Mouse (Mus musculus) myocyte (in vitro differentiated cells): ENCODE results near the gene Ak1.

Experiments
- CEBPB ChIP-seq: IDR thresholded peaks from 2 replicates; pipeline ENCODE4 v1.6.1; 2011; ENCODE audit warnings: mild to moderate bottlenecking, moderate library complexity; ENCODE audit not compliant: poor library complexity, insufficient read depth, severe bottlenecking
- E2F4 ChIP-seq: IDR thresholded peaks from one replicate; pipeline ENCODE4 v1.6.1; 2011; ENCODE audit warnings: mild to moderate bottlenecking, control low read depth, moderate library complexity; ENCODE audit not compliant: insufficient read depth
- MAX ChIP-seq: IDR thresholded peaks from one replicate; pipeline ENCODE4 v1.6.1; 2011; ENCODE audit warnings: low read depth, mild to moderate bottlenecking, control low read depth
- POLR2A ChIP-seq: IDR thresholded peaks from one replicate; pipeline ENCODE4 v1.6.1; 2011; ENCODE audit warnings: low read depth, mild to moderate bottlenecking, control low read depth, moderate library complexity; ENCODE audit not compliant: insufficient read length
- POLR2AphosphoS2 ChIP-seq: IDR thresholded peaks from one replicate; pipeline ENCODE4 v1.6.1; 2011; ENCODE audit warnings: low read depth, control low read depth; ENCODE audit not compliant: insufficient read length
- TCF12 ChIP-seq: IDR thresholded peaks from one replicate; pipeline ENCODE4 v1.6.1; 2011; ENCODE audit warnings: mild to moderate bottlenecking, control low read depth; ENCODE audit not compliant: poor library complexity, insufficient read depth, severe bottlenecking
- USF1 ChIP-seq: IDR thresholded peaks from one replicate; pipeline ENCODE4 v1.6.1; 2011; ENCODE audit warnings: low read depth, mild to moderate bottlenecking, control low read depth, moderate library complexity

GRCm38 (mm10) chr2:32673176-32673917, 51.8 kb downstream of the Ak1 start:
- TF ChIP-seq TCF12 (no peak), USF1 (no peak), CEBPB (no peak), POLR2A (no peak), E2F4 (no peak), POLR2AphosphoS2 (no peak), MAX (no peak)
